Comparison of ENCODE assay signal across 11 mouse cellular contexts in the genomic region with DNA sequence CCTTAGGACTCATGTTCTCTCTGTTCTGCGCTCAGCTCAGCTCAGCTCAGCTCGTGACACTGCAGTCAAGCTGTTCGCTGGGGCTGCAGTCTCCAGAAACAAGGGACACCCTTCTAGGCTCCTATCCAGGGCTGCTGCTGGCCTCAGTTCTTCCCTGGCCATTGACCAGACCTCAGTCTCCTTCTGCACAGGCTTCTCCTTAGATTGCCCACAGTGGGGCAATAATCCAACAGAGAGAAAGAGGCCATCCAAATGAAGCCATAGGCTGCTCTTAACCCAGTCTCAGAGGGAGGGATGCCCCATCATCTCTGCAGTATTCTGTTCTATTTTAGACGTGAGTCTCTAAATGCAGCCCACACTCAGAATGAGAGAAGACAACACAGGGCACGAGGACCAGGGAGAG. TPM values are rescaled to one million over a fixed set of nuclear protein-coding genes. Genes with fewer than 3 reads are reported as not detected.
A peak's percentile ranks its signal among the peaks of the same experiment; 100 is the strongest.
DNase-seq lines count a peak whose midpoint lies in the region; ATAC-seq and TF ChIP-seq lines count a peak whose summit lies in the region.
"Had no signal": no experiment of that assay in that cellular context is flagged by ENCODE, and none has a peak within 500 bp of the region (broad histone marks: within the 10 kb centered on the region; RNA-seq: fewer than 3 reads in every experiment).

No protein-coding gene starts in this region.

- no peak for ATAC-seq in kidney, embryonic 16.5 days (ENCODE audit: low FRiP score, low TSS enrichment)
- peak; percentile 80 for ATAC-seq in midbrain, embryonic 16.5 days

- no peak overlapping the region for H3K9ac ChIP-seq in kidney, embryonic 16.5 days (replicated peaks; ENCODE audit: low read length)
- no peak overlapping the region for H3K9ac ChIP-seq in midbrain, embryonic 16.5 days (ENCODE audit: low read depth, low read length)
- H3K9ac ChIP-seq: limb, embryonic 13.5 days had no signal

- 82% methylated on average over 5 of the region's 5 CpGs for WGBS in kidney, embryonic 16.5 days
- 56% methylated on average over 5 of the region's 5 CpGs for WGBS in midbrain, embryonic 16.5 days

- TF ChIP-seq CTCF in layer of hippocampus, adult 2 months (conservative IDR thresholded peaks at IDR 0.05), result no peak

- peak; percentile 33 for DNase-seq in kidney, adult 9 months
- DNase-seq in cerebellum, postnatal 10 days, result peak; percentile 78 to 87
- peak; percentile 44 to 47 for DNase-seq in layer of hippocampus, adult 2 months (ENCODE audit: low spot score in 2 of 2)
- no peak for DNase-seq in ovary, postnatal 10 days (ENCODE audit: low spot score)
- no peak for DNase-seq in ovary, postnatal 14 days (ENCODE audit: low spot score)
- no peak for DNase-seq in natural killer cell, adult 2 months (ENCODE audit: low spot score in 2 of 2)

- no peak overlapping the region for H3K4me3 ChIP-seq in kidney, embryonic 16.5 days (ENCODE audit: low read length)
- no peak overlapping the region for H3K4me3 ChIP-seq in layer of hippocampus, adult 2 months
- no peak overlapping the region for H3K4me3 ChIP-seq in midbrain, embryonic 16.5 days (ENCODE audit: low read depth, low read length)
- H3K4me3 ChIP-seq: limb, embryonic 13.5 days; myocyte had no signal

- H3K27me3 ChIP-seq in kidney, embryonic 16.5 days (ENCODE audit: insufficient read depth, low read length), result no peaks in the 10 kb centered on the region
- no peaks in the 10 kb centered on the region for H3K27me3 ChIP-seq in midbrain, embryonic 16.5 days (ENCODE audit: control insufficient read depth, insufficient read depth, low read depth, low read length)
- H3K27me3 ChIP-seq: limb, embryonic 13.5 days had no signal

- no peak overlapping the region for H3K4me2 ChIP-seq in kidney, embryonic 16.5 days (replicated peaks; ENCODE audit: low read depth, low read length)
- H3K4me2 ChIP-seq in midbrain, embryonic 16.5 days (ENCODE audit: low read length), result no peak overlapping the region
- H3K4me2 ChIP-seq: limb, embryonic 13.5 days had no signal

- H3K4me1 ChIP-seq in kidney, embryonic 16.5 days (ENCODE audit: insufficient read depth, low read length), result peaks cover 2% of the 10 kb centered on the region; the same call in 1 of the 2 replicates
- H3K4me1 ChIP-seq in midbrain, embryonic 16.5 days (ENCODE audit: control insufficient read depth, insufficient read depth, low read length), result peaks cover 14% of the 10 kb centered on the region

- no peaks in the 10 kb centered on the region for H3K9me3 ChIP-seq in kidney, embryonic 16.5 days (ENCODE audit: low read length)
- no peaks in the 10 kb centered on the region for H3K9me3 ChIP-seq in midbrain, embryonic 16.5 days (replicated peaks; ENCODE audit: control insufficient read depth, low read length, poor library complexity, severe bottlenecking)
- H3K9me3 ChIP-seq: limb, embryonic 13.5 days had no signal

- H3K36me3 ChIP-seq in kidney, embryonic 16.5 days (ENCODE audit: insufficient read depth, low read length), result no peaks in the 10 kb centered on the region
- H3K36me3 ChIP-seq in midbrain, embryonic 16.5 days (ENCODE audit: control insufficient read depth, insufficient read depth, low read length), result 0 out of 2 replicates have a peak, but pooled peaks cover 2% of the 10 kb centered on the region
- H3K36me3 ChIP-seq: G1E; limb, embryonic 13.5 days had no signal

- no peak overlapping the region for H3K27ac ChIP-seq in kidney, embryonic 16.5 days (ENCODE audit: low read length)
- peak overlapping the region; percentile 87 for H3K27ac ChIP-seq in layer of hippocampus, adult 2 months
- H3K27ac ChIP-seq in midbrain, embryonic 16.5 days (ENCODE audit: low read length), result no peak overlapping the region
- H3K27ac ChIP-seq: limb, embryonic 13.5 days had no signal

RNA-seq across cellular contexts. Expression of a gene that starts 15.3 kb away (rescaled TPM):
- 4.2 and 4.5 TPM in 2 replicates for polyA plus RNA-seq in kidney, embryonic 16.5 days (2015; fragmentation: Nextera tagmentation; extraction: Ambion mirVana)
- 10 to 100 TPM; 34.4 to 39.1 TPM for total RNA-seq in layer of hippocampus, adult 2 months (2021)
- polyA plus RNA-seq in midbrain, embryonic 16.5 days (2015; fragmentation: Nextera tagmentation; extraction: Ambion mirVana), result 7.5 and 8.3 TPM in 2 replicates
- polyA plus RNA-seq: G1E had no signal

Comparison
In these comparisons a context has a peak if more than half of its experiments do, and no peak if none do; other contexts are left out.
1. DNase-seq: peak in kidney, adult 9 months (single experiment), cerebellum, postnatal 10 days (2 of 2) and layer of hippocampus, adult 2 months (2 of 2); none in ovary, postnatal 10 days (single experiment), ovary, postnatal 14 days (single experiment) and natural killer cell, adult 2 months (0 of 2).